Mouse (Mus musculus): ENCODE results near the gene Vps13c.

The Vps13c gene

DNA sequence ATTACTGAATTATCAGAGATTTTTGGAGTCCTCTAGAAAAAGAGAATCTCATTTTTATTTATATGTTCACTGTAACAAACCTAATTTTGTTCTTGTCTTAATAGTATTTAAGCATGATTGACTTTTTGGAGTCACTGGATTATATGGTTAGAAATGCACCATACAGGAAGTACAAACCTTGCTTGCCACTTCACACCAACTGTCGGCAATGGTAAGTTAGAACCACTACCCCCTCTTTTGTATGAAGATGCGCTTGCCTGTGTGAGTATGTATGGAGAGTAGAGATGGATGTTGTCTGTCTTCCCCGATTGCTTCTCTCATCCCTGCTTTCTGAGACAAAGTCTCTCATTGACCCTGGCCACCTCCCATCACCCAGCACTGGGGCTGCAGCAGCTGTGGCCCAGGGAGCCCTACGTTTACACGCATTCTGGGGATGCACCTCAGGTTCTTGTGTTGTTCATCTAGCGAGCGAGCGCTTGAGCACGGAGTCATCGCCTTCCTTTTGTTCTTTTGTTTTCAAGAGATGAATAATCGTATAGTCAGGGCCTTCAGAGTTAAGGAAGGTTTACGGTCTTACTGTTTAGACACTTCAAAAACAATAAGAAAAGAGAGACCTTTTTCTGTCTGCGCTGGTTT is 43.3 kb downstream of the Vps13c start:
- DNase-seq (ENCODE audit: low read depth), result no peak

GRCm38 (mm10) chr9:67884095-67884494 is 43.9 kb downstream of the Vps13c start:
- DNase-seq (ENCODE audit: low read depth), result no peak

DNA sequence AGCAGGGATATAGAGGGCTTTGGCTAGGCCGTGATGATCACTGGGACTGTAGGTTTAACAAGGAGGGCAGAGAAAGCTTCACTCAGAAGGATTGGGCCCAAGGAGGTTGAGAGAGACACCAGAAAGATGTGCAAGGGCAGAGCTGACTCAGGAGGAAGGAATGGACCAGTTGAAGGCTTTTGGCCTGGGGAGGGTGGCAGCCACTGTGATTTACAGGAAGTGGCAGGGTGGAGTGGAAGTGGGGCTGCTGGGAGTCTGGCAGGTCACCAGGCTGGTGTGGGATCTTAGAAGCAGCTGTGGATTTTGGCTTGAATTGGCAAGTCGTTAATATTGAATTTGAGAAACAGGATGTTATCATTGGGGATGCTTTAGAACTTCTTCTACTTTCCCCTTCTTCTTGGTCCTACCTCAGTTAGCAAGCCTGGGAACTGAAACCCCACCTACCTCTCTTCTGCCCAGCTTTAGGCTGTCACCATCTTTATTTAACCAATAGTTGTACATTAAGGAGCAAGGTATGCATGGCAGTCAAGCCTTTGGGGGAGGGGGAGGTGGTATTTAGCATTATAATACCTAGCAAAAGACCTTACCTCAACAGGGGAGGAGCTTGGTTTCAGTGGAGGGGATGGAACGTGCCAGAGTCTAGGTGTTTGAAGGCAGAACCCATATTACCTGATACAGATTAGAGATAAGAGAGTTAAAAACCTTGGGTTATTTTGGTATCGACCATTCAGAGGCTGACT is 47.0 kb downstream of the Vps13c start:
- DNase-seq (ENCODE audit: low read depth), result no peak

- no peak for DNase-seq (ENCODE audit: low read depth)
These were observed 53.3 kb downstream of the Vps13c start for GRCm38 (mm10) chr9:67893474-67893873.

GRCm38 (mm10) chr9:67896646-67897295 is 56.6 kb downstream of the Vps13c start:
- no peak for DNase-seq (ENCODE audit: low read depth)

- DNase-seq (ENCODE audit: low read depth), result no peak
These were observed 60.2 kb downstream of the Vps13c start for GRCm38 (mm10) chr9:67900398-67900797.

- no peak for DNase-seq (ENCODE audit: low read depth)
These were observed 64.2 kb downstream of the Vps13c start for GRCm38 (mm10) chr9:67904355-67904754.

- DNase-seq (ENCODE audit: low read depth), result no peak
These were observed 65.3 kb downstream of the Vps13c start for GRCm38 (mm10) chr9:67905541-67905940.

GRCm38 (mm10) chr9:67914681-67915080 is 74.5 kb downstream of the Vps13c start:
- DNase-seq (ENCODE audit: low read depth), result no peak

DNA sequence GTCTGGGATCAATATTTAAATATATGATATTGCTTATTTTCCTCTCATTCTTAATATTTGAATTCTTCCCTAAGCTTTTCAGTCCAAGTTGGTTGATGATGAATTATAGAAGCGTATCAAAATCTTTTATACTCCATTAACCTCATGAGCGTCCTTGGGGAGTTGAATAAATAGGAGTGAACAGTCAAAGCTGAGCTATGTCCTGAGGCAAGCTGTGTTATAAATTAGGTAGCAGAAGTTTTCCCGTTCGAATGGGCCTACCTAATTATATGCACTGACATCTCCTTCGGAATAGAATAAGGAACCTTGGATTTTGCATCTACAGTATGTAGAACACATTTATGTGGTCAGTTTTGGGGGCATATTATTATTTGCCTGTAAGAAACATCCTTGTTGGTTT is 82.2 kb downstream of the Vps13c start:
- no peak for DNase-seq (ENCODE audit: low read depth)

GRCm38 (mm10) chr9:67930629-67931028 is 90.4 kb downstream of the Vps13c start:
- DNase-seq (ENCODE audit: low read depth), result no peak

- DNase-seq (ENCODE audit: low read depth), result peak; percentile 5
These were observed 97.1 kb downstream of the Vps13c start for GRCm38 (mm10) chr9:67937286-67937685.

GRCm38 (mm10) chr9:67955466-67956010 is 115.3 kb downstream of the Vps13c start:
- DNase-seq (ENCODE audit: low read depth), result no peak

GRCm38 (mm10) chr9:67961953-67962352 is 121.8 kb downstream of the Vps13c start:
- no peak for DNase-seq (ENCODE audit: low read depth)

DNA sequence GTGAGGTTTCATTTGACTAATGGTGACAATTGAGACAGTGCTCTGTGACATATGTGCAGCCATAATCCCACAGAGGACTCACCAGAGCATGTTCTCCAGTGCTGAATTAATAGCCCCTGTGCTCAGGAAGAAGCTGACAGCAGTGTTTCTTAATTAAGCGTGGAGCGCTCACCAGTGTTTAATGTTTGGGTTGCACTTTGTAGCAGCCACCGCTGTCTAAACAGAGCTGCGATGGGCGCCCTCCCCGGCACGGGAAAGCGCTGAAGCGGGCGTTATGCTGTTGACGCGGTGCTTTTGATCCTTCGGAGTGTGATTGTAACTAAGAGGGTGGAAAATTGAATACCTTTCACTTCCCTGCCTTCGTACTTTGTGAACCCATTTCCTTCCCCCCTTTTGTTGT is 125.7 kb downstream of the Vps13c start:
- no peak for DNase-seq (ENCODE audit: low read depth)

GRCm38 (mm10) chr9:67967011-67967410 is 126.8 kb downstream of the Vps13c start:
- no peak for DNase-seq (ENCODE audit: low read depth)

- peak; percentile 47 for DNase-seq (ENCODE audit: low read depth)
These were observed 133.3 kb downstream of the Vps13c start for GRCm38 (mm10) chr9:67973451-67973850.

GRCm38 (mm10) chr9:67975491-67975890 is 135.3 kb downstream of the Vps13c start:
- DNase-seq (ENCODE audit: low read depth), result no peak

GRCm38 (mm10) chr9:68006566-68006965 is 166.4 kb downstream of the Vps13c start:
- no peak for DNase-seq (ENCODE audit: low read depth)

DNA sequence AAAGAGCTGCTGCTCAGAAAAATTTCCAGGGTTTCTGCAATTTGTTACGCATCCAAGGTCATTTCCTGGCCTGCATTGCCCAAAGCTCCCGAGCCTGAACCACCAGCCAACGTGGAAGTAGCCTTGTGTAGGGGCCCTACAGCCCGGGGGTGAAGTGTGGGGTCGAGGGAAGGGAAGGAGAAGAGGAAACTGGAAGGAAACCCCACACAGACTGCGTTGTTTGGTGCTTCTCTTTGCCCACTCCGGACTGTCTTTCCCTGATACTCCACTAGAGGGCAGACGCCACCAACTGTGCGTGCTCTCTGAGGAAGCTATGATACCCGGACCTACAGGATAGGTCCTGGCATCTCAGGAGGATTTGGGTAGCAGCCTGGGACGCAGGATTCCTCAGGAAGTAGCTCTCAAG is 174.8 kb downstream of the Vps13c start:
- DNase-seq (ENCODE audit: low read depth), result peak; percentile 27

DNA sequence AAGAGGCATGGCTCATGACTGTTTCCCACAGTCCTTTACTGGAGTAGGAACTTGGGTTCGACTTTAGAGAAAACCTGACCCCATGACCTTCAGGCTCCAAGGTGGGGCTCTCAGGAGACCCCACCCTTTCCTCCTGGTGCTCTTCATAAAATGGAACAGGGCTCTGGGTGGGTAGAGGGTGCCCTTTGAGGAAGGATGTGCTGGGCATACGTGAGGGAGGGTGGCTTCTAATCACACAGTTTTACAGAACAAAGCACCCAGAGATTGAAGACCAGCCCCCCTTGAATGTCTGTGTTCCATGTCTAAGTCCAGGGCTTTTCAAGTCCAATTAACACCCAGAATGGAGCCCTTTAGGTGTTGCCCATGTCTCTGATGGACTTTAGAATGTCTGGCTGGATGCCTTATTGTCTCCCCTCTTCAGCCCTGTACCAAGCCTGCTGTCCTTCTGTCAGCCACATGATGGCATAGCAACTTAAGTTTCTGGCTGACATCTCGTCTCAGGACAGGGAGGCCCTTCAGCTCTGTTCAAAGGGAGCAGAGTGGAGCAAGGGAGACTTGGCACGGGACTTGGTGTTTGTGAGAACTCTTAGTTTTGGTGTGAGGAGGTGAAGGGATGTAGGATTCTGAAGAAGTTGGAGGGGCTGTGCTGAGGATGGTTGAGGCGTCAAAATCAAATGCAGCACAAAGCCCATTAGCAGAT is 176.2 kb downstream of the Vps13c start:
- no peak for DNase-seq (ENCODE audit: low read depth)

DNA sequence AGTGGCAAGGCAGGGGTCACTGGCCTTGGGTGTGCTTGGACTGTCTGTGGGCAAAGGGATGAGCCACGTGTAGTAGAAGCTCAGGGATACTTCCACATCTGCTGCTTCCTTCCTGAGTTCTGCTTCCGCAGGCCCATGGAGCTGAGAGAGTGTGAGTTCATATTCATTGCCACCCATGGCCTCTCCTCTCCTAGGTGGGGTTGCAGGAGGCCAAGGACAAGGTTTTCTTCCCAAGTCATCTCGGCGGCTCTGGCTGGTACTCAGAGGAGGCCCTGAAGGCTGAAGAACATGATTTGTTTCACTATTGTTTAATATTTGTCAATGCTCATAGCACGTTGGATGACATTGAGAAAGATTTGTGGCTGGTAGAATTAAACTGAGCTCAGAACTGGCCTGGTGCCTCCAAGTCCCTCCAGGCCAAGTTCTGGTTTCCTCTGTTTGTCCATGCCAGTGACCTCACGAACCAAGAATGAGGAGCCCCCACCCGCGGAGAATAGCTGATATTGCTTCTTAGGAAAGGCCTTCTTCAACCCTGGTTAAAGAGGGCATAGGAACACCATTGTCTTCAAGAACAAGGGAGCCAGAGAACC is 180.7 kb downstream of the Vps13c start:
- DNase-seq (ENCODE audit: low read depth), result no peak
